Mouse (Mus musculus) stomach, postnatal 0 days (tissue): ENCODE measurements around the gene Klc4. TPM values are rescaled to one million over a fixed set of nuclear protein-coding genes. Genes with fewer than 3 reads are reported as not detected.

ENCODE experiments used
- ATAC-seq: fragments of 200-750 bp; cut with Nextera tagmentation; 2 replicates; pipeline ENCODE4 v1.8.0; 2017; ENCODE audit not compliant: low FRiP score, low TSS enrichment
- DNase-seq: peaks from one replicate; pipeline ENCODE4 v3.0.0-alpha.2; 2016; ENCODE audit warnings: low spot score
- H3K27ac ChIP-seq: fragments of 300-500 bp; sonication (generic); replicated peaks from 2 replicates; pipeline ENCODE4 v1.5.1; 2014; ENCODE audit warnings: mild to moderate bottlenecking, control low read depth
- H3K27me3 ChIP-seq: fragments of 300-500 bp; sonication (generic); 2 replicates; pipeline ENCODE4 v1.6.1; 2014; ENCODE audit warnings: low read length; ENCODE audit not compliant: control insufficient read depth, insufficient read depth
- H3K36me3 ChIP-seq: fragments of 300-500 bp; sonication (generic); 2 replicates; pipeline ENCODE4 v1.6.1; 2014; ENCODE audit warnings: low read length, mixed read lengths; ENCODE audit not compliant: control insufficient read depth, insufficient read depth
- H3K4me1 ChIP-seq: fragments of 300-500 bp; sonication (generic); replicated peaks from 2 replicates; pipeline ENCODE4 v1.6.1; 2014; ENCODE audit warnings: antibody characterized with exemption; ENCODE audit not compliant: control insufficient read depth, insufficient read depth
- H3K4me2 ChIP-seq: fragments of 300-500 bp; sonication (generic); replicated peaks from 2 replicates; pipeline ENCODE4 v1.6.1; 2014; ENCODE audit warnings: low read depth, mild to moderate bottlenecking, control low read depth, moderate library complexity
- H3K4me3 ChIP-seq: fragments of 300-500 bp; sonication (generic); 2 replicates; pipeline ENCODE4 v1.5.1; 2014; ENCODE audit warnings: low read depth, low read length, control low read depth
- H3K9ac ChIP-seq: fragments of 300-500 bp; sonication (generic); 2 replicates; pipeline ENCODE4 v1.6.1; 2014; ENCODE audit warnings: mild to moderate bottlenecking, low read length, control low read depth, mixed read lengths
- H3K9me3 ChIP-seq: fragments of 300-500 bp; sonication (generic); 2 replicates; pipeline ENCODE4 v1.6.1; 2016; ENCODE audit warnings: low read length; ENCODE audit not compliant: control insufficient read depth
- CTCF ChIP-seq: IDR thresholded peaks from 2 replicates; pipeline ENCODE4 v1.5.1; 2016; ENCODE audit warnings: antibody characterized with exemption, low read depth, mild to moderate bottlenecking, moderate library complexity
- EP300 ChIP-seq: optimal IDR thresholded peaks from 2 replicates; pipeline ENCODE3; 2016; ENCODE audit warnings: antibody characterized with exemption
- WGBS: fragments of 180-500 bp; shearing (Covaris S2); extraction: QIAGEN DNeasy Blood & Tissue Kit; methylation state at CpG from one replicate; pipeline ENCODE4 v1.1.7; 2014; 5-methylcytosine and 5-hydroxymethylcytosine counted together
- polyA plus RNA-seq: library from polyadenylated mRNA; unstranded; fragments of >200 nt; fragmentation: Nextera tagmentation; extraction: Ambion mirVana; gene quantifications from 2 replicates; pipeline ENCODE4 v1.2.1, GENCODE M21; 2015

The Klc4 gene
- polyA plus RNA-seq, 1 experiment from 2014 or later, result 34.5 TPM

DNA sequence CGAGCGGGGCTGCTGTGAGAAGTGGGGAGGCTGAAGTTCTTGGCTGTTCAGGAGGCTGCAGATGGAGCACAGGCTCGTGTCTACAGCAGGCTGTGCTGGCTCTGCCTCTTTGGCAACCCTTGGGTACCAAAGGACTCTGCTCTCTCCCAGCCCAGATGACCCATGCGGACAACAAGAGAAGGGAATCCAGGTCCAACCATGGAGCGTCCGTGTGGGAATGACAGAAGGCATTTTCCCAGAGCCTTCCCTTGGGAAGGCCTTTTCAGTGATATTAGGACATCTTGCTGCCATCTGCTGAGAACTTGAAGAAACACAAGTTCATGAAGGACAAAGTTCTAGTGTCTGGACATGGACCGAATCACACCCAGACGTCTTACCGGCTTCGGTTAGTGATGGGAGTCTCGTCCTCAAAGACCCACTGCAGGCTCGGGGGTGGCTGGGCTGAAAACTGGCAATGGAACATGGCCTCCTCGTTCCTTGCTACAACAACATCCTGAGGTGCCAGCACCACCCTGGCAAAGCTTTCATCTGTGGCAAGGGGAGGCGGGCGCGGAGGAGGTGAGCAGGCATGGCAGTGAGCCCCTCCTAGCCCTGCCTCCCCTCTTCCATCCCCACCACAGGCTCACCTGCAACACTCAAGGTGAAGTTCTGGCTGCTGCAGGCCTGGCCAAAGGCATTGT lies 56.0 kb downstream of the Klc4 start:
- TF ChIP-seq CTCF, result peak; percentile 43
- TF ChIP-seq EP300, result no peak
- Histone ChIP-seq H3K27me3 (no peaks in the 10 kb centered on the region), H3K9ac (no peak overlapping the region), H3K9me3 (no peaks in the 10 kb centered on the region), H3K27ac (peak overlapping the region; percentile 49; the same call in 1 of the 2 replicates), H3K36me3 (peaks cover 22% of the 10 kb centered on the region), H3K4me1 (peaks cover 5% of the 10 kb centered on the region; the same call in 1 of the 2 replicates), H3K4me3 (no peak overlapping the region), H3K4me2 (0 out of 2 replicates have a peak overlapping the region, but pooled peaks have one; percentile 17)
- 88% methylated on average over 16 of the region's 16 CpGs for WGBS
- DNase-seq (no peak), ATAC-seq (no peak)

DNA sequence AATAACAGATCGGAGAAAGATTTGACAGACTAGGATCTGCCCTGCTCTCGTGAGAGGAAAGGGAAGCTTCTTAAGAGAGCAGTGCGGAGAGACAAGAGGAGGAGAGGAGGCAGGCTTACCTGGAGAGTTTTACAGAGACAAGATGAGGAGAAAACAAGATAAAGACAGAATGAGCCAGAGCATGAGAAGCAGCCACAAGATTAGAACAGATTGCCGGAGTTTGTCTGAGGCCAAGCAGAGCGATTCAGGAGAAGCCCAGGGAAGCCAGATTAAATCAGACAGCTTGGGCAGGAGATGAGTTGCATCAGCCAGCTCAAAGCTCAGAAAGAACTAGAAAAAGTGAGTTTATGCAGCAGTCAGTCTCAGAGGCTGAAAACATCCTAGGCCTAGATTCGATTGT lies 56.9 kb downstream of the Klc4 start:
- DNase-seq (no peak), ATAC-seq (no peak)
- H3K27ac ChIP-seq, result no peak overlapping the region
- peaks cover 22% of the 10 kb centered on the region for H3K36me3 ChIP-seq
- 93% methylated on average over 6 of the region's 6 CpGs for WGBS
- H3K4me3 ChIP-seq, result no peak overlapping the region
- no peaks in the 10 kb centered on the region for H3K27me3 ChIP-seq
- no peak overlapping the region for H3K9ac ChIP-seq
- no peak overlapping the region for H3K4me2 ChIP-seq
- no peak for TF ChIP-seq EP300
- TF ChIP-seq CTCF, result no peak
- no peaks in the 10 kb centered on the region for H3K9me3 ChIP-seq
- H3K4me1 ChIP-seq, result 0 out of 2 replicates have a peak, but pooled peaks cover 2% of the 10 kb centered on the region

DNA sequence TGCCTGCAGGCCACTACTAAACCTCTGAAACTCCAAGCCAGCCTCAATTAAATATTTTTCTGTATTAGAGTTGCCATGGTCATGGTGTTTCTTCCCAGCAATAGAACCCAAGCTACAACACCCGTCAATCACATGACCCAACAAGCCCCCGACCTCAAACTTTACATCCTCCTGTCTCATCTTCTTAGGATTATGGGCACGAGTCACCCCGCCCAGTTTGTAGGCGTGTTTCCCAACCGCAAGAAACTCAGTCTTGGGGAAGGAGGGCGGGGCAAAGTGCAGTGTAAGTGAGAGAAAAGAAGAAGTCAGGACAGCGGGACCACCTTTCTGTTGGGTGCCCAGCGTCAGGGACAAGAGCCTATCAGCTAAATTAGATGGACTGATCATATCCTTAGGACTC lies 57.6 kb downstream of the Klc4 start:
- DNase-seq (no peak), ATAC-seq (no peak)
- H3K4me1 ChIP-seq, result 0 out of 2 replicates have a peak, but pooled peaks cover 2% of the 10 kb centered on the region
- H3K9ac ChIP-seq, result no peak overlapping the region
- no peaks in the 10 kb centered on the region for H3K9me3 ChIP-seq
- WGBS, result 60% methylated on average over 9 of the region's 9 CpGs
- H3K36me3 ChIP-seq, result peaks cover 22% of the 10 kb centered on the region
- H3K4me3 ChIP-seq, result no peak overlapping the region
- no peaks in the 10 kb centered on the region for H3K27me3 ChIP-seq
- H3K4me2 ChIP-seq, result no peak overlapping the region
- no peak overlapping the region for H3K27ac ChIP-seq
- TF ChIP-seq CTCF (no peak), EP300 (no peak)

DNA sequence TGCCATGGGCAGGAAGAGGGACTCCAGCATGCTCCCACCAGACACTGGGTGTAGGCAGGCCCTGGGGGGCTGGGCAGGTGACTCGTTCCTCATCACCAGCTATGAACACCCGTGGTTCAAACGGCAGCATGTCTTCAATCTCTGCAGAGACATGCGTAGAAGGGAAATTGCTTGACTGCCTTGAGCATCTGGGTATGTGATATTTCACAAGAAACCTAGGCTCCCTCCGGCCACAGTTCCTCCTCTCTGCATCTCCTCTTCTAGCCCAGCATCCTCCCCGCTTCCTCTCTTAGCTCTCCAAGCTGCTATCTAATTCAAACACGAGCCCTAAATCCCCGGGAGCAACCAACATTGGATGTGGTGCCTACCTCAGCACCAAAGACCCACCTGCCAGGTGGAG lies 59.5 kb downstream of the Klc4 start:
- Histone ChIP-seq H3K4me1 (no peaks in the 10 kb centered on the region), H3K36me3 (peaks cover 30% of the 10 kb centered on the region), H3K4me3 (no peak overlapping the region), H3K9ac (no peak overlapping the region), H3K9me3 (no peaks in the 10 kb centered on the region), H3K4me2 (no peak overlapping the region), H3K27me3 (no peaks in the 10 kb centered on the region), H3K27ac (no peak overlapping the region)
- WGBS, result 78% methylated on average over 8 of the region's 8 CpGs
- no peak for ATAC-seq
- TF ChIP-seq EP300, result no peak
- no peak for TF ChIP-seq CTCF
- no peak for DNase-seq

Other genes starting within 250 kb of the Klc4 start
- 0.23 and 0.24 TPM in 2 replicates for gene Crip3, start 217.1 kb downstream of the Klc4 start, polyA plus RNA-seq
- not detected in 2 replicates for gene Slc22a7, start 207.6 kb downstream of the Klc4 start, polyA plus RNA-seq
- gene Ttbk1, start 158.3 kb downstream of the Klc4 start, polyA plus RNA-seq, result 0.13 and 0.15 TPM in 2 replicates
- 23.8 and 24.7 TPM in 2 replicates for gene Dnph1, start 149.3 kb downstream of the Klc4 start, polyA plus RNA-seq
- 1.9 and 2.6 TPM in 2 replicates for gene Cul9, start 99.6 kb downstream of the Klc4 start, polyA plus RNA-seq
- gene Srf, start 89.8 kb downstream of the Klc4 start, polyA plus RNA-seq, result 3.7 and 4.3 TPM in 2 replicates
- 29.4 and 32.1 TPM in 2 replicates for gene Ptk7, start 16.5 kb downstream of the Klc4 start, polyA plus RNA-seq
- gene Mrpl2, start 207 bp upstream of the Klc4 start, polyA plus RNA-seq, result 96.4 and 98.8 TPM in 2 replicates
- gene Cul7, start 4.3 kb upstream of the Klc4 start, polyA plus RNA-seq, result 12.9 and 14.0 TPM in 2 replicates
- gene Rrp36, start 28.3 kb upstream of the Klc4 start, polyA plus RNA-seq, result 37.2 and 38.1 TPM in 2 replicates
- gene Mea1, start 32.8 kb upstream of the Klc4 start, polyA plus RNA-seq, result 142 and 146 TPM in 2 replicates
- 73.7 and 75.0 TPM in 2 replicates for gene Klhdc3, start 34.9 kb upstream of the Klc4 start, polyA plus RNA-seq
- 27.2 and 30.3 TPM in 2 replicates for gene Ppp2r5d, start 59.1 kb upstream of the Klc4 start, polyA plus RNA-seq
- 9.8 and 11.8 TPM in 2 replicates for gene Pex6, start 65.4 kb upstream of the Klc4 start, polyA plus RNA-seq
- gene Gnmt, start 83.1 kb upstream of the Klc4 start, polyA plus RNA-seq, result 2.1 and 3.1 TPM in 2 replicates
- 39.0 and 39.9 TPM in 2 replicates for gene Cnpy3, start 106.2 kb upstream of the Klc4 start, polyA plus RNA-seq
- 0.50 TPM in 2 replicates for gene Ptcra, start 117.7 kb upstream of the Klc4 start, polyA plus RNA-seq
- gene 2310039H08Rik, start 126.6 kb upstream of the Klc4 start, polyA plus RNA-seq, result 113 and 117 TPM in 2 replicates
- 93.7 and 95.0 TPM in 2 replicates for gene Rpl7l1, start 136.7 kb upstream of the Klc4 start, polyA plus RNA-seq
- 2.3 and 2.8 TPM in 2 replicates for gene Bicral, start 212.5 kb upstream of the Klc4 start, polyA plus RNA-seq
- gene Tbcc, start 244.7 kb upstream of the Klc4 start, polyA plus RNA-seq, result 42.2 and 45.5 TPM in 2 replicates